Mouse (Mus musculus) midbrain, embryonic 11.5 days (tissue): ENCODE measurements at regions not wholly inside any gene's neighbourhood (a gene's known extent, or its start where the extent isn't known, plus 50 kb on each side); places are given as distances from the start of the nearest gene placed in this dataset.

Experiments
- ATAC-seq: fragments of 200-750 bp; cut with Nextera tagmentation; 2 replicates; pipeline ENCODE4 v1.8.0; 2017; ENCODE audit warnings: moderate TSS enrichment, moderate library complexity; ENCODE audit not compliant: low FRiP score
- DNase-seq: peaks from one replicate; pipeline ENCODE4 v3.0.0; 2015; ENCODE audit warnings: low spot score; ENCODE audit errors: missing footprints
- H3K27ac ChIP-seq: fragments of 300-500 bp; sonication (generic); 2 replicates; pipeline ENCODE4 v1.5.1; 2014; ENCODE audit warnings: low read depth, low read length
- H3K27me3 ChIP-seq: fragments of 300-500 bp; sonication (generic); 2 replicates; pipeline ENCODE4 v1.6.1; 2014; ENCODE audit warnings: mild to moderate bottlenecking, low read length, moderate library complexity, mixed read lengths; ENCODE audit not compliant: control insufficient read depth, insufficient read depth
- H3K36me3 ChIP-seq: fragments of 300-500 bp; sonication (generic); 2 replicates; pipeline ENCODE4 v1.6.1; 2014; ENCODE audit warnings: mild to moderate bottlenecking, low read length, moderate library complexity, mixed read lengths; ENCODE audit not compliant: control insufficient read depth, insufficient read depth
- H3K4me1 ChIP-seq: fragments of 300-500 bp; sonication (generic); 2 replicates; pipeline ENCODE4 v1.6.1; 2014; ENCODE audit warnings: low read length; ENCODE audit not compliant: control insufficient read depth, insufficient read depth
- H3K4me2 ChIP-seq: fragments of 300-500 bp; sonication (generic); 2 replicates; pipeline ENCODE4 v1.6.1; 2014; ENCODE audit warnings: mild to moderate bottlenecking, moderate library complexity
- H3K4me3 ChIP-seq: fragments of 300-500 bp; sonication (generic); 2 replicates; pipeline ENCODE4 v1.5.1; 2014; ENCODE audit warnings: low read depth, low read length
- H3K9ac ChIP-seq: fragments of 300-500 bp; sonication (generic); 2 replicates; pipeline ENCODE4 v1.6.1; 2014; ENCODE audit warnings: low read length
- H3K9me3 ChIP-seq: fragments of 300-500 bp; sonication (generic); 2 replicates; pipeline ENCODE4 v1.6.1; 2016; ENCODE audit warnings: low read length; ENCODE audit not compliant: control insufficient read depth
- WGBS: fragments of 180-500 bp; shearing (Covaris S2); extraction: QIAGEN DNeasy Blood & Tissue Kit; methylation state at CpG from one replicate; pipeline ENCODE4 v1.1.7; 2014; 5-methylcytosine and 5-hydroxymethylcytosine counted together

DNA sequence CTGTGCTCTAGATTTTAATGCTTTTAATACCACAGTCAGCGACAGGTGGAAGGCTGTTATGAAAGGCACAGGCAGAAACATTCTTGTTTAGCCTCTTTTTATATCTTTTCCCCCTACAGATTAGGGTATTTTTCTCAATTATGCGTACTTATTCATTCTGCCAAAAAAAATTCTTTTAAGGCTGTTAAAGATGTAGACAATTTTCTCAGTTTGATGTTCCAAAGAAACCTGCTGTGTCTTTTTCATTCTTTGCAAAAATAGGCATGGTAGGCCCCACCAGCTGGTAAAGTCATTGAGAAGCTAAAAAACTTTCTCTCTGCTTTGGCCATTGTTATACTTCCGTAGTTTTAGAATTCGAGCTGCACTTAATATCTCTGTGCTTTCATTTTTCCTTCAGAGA, 210.5 kb upstream of the Gnpda2 start:
- Histone ChIP-seq H3K4me2 (no peak overlapping the region), H3K27ac (no peak overlapping the region), H3K36me3 (no peaks in the 10 kb centered on the region), H3K9ac (no peak overlapping the region), H3K9me3 (no peaks in the 10 kb centered on the region), H3K27me3 (no peaks in the 10 kb centered on the region), H3K4me1 (no peaks in the 10 kb centered on the region), H3K4me3 (no peak overlapping the region)
- no peak for ATAC-seq
- 68% methylated on average over 4 of the region's 4 CpGs for WGBS
- DNase-seq: no peak

GRCm38 (mm10) chr5:69802101-69802500, 210.0 kb upstream of the Gnpda2 start:
- no peak overlapping the region for H3K27ac ChIP-seq
- H3K36me3 ChIP-seq: no peaks in the 10 kb centered on the region
- no peak overlapping the region for H3K4me3 ChIP-seq
- DNase-seq (no peak), ATAC-seq (no peak)
- no peak overlapping the region for H3K4me2 ChIP-seq
- H3K27me3 ChIP-seq: no peaks in the 10 kb centered on the region
- H3K9ac ChIP-seq: no peak overlapping the region
- 87% methylated on average over 3 of the region's 3 CpGs for WGBS
- no peaks in the 10 kb centered on the region for H3K9me3 ChIP-seq
- H3K4me1 ChIP-seq: no peaks in the 10 kb centered on the region

DNA sequence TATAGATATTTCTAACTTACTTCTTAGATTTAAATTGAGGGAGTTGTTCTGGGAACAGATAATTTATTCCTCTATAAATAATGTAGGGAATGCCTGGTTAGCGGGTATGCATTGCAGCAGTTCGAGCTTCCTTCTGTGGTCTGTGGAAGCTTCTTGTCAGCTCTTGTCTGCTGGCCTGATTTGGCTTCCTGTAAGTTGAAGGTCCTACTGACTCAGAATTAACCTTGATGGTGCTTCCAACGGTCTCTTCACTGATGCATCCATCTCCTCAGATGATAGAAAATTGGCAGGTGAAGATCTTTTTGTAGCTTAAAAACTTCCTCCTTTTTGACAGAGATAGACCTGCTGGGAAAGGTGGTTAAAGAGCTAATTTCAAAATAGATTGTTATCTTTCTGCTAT, 203.2 kb upstream of the Gnpda2 start:
- Histone ChIP-seq H3K4me2 (no peak overlapping the region), H3K27ac (no peak overlapping the region), H3K36me3 (no peaks in the 10 kb centered on the region), H3K9me3 (no peaks in the 10 kb centered on the region), H3K4me1 (no peaks in the 10 kb centered on the region), H3K27me3 (no peaks in the 10 kb centered on the region), H3K4me3 (no peak overlapping the region), H3K9ac (no peak overlapping the region)
- WGBS: 83% methylated on average over 3 of the region's 3 CpGs
- ATAC-seq (no peak), DNase-seq (no peak)

GRCm38 (mm10) chr5:69794641-69795040, 202.5 kb upstream of the Gnpda2 start:
- Histone ChIP-seq H3K4me3 (no peak overlapping the region), H3K36me3 (no peaks in the 10 kb centered on the region), H3K4me1 (no peaks in the 10 kb centered on the region), H3K27me3 (no peaks in the 10 kb centered on the region), H3K9me3 (no peaks in the 10 kb centered on the region), H3K9ac (no peak overlapping the region), H3K27ac (no peak overlapping the region), H3K4me2 (no peak overlapping the region)
- no peak for ATAC-seq
- WGBS: 81% methylated on average over 2 of the region's 2 CpGs
- no peak for DNase-seq

GRCm38 (mm10) chr5:69756769-69757485, 164.8 kb upstream of the Gnpda2 start:
- no peaks in the 10 kb centered on the region for H3K36me3 ChIP-seq
- H3K4me1 ChIP-seq: no peaks in the 10 kb centered on the region
- H3K27me3 ChIP-seq: no peaks in the 10 kb centered on the region
- H3K4me2 ChIP-seq: no peak overlapping the region
- ATAC-seq (peak; percentile 52; the same call in 1 of the 2 replicates), DNase-seq (no peak)
- H3K27ac ChIP-seq: no peak overlapping the region
- H3K4me3 ChIP-seq: no peak overlapping the region
- H3K9ac ChIP-seq: no peak overlapping the region
- H3K9me3 ChIP-seq: no peaks in the 10 kb centered on the region
- WGBS: 89% methylated on average over 3 of the region's 3 CpGs

DNA sequence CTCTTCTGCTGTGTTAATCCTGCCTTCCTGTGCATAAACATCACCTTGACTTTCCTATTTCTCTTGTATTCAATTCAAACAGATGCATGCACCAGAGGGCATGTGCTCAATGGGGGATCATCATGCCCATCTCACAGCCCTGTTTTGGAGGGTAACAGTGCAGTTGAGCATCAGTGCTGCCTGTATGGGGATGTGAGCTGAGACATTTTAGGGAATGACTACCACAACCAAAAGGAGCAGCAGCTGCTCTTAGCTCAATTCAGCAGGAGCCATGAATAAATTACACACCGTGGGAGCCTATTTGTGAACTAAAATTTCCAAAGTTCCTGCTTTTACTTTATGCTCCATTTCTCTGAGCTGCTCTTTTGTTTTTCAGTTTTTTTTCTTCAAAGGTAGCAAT, 164.2 kb upstream of the Gnpda2 start:
- Histone ChIP-seq H3K9me3 (no peaks in the 10 kb centered on the region), H3K36me3 (no peaks in the 10 kb centered on the region), H3K27ac (no peak overlapping the region), H3K4me3 (no peak overlapping the region), H3K9ac (no peak overlapping the region), H3K27me3 (no peaks in the 10 kb centered on the region), H3K4me2 (no peak overlapping the region), H3K4me1 (no peaks in the 10 kb centered on the region)
- ATAC-seq (0 out of 2 replicates have a peak, but pooled peaks have one; percentile 62), DNase-seq (no peak)
- 59% methylated on average over 1 of the region's 1 CpGs for WGBS

DNA sequence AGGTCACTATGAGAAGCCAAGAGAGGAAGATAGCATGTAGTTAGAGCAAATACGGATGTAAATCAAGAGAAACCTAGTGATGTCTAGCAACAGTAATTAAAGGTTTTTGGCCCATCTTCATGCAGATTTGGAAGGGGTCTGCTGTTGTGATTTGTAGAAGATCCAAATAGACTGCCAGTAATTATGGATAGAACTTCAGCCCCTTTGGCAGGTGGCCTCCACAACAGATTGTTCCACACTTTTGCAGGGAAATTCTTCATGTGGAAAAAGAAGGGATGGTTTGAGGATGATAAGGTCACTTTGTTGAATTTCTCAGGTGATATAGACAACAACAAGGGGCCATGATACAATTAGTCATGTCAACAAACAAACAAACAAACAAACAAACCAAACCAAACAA, 148.4 kb upstream of the Gnpda2 start:
- no peaks in the 10 kb centered on the region for H3K27me3 ChIP-seq
- H3K4me3 ChIP-seq: no peak overlapping the region
- H3K36me3 ChIP-seq: no peaks in the 10 kb centered on the region
- H3K9me3 ChIP-seq: no peaks in the 10 kb centered on the region
- no peak overlapping the region for H3K9ac ChIP-seq
- H3K4me2 ChIP-seq: no peak overlapping the region
- DNase-seq (no peak), ATAC-seq (no peak)
- no peaks in the 10 kb centered on the region for H3K4me1 ChIP-seq
- WGBS: 87% methylated on average over 1 of the region's 1 CpGs
- no peak overlapping the region for H3K27ac ChIP-seq

DNA sequence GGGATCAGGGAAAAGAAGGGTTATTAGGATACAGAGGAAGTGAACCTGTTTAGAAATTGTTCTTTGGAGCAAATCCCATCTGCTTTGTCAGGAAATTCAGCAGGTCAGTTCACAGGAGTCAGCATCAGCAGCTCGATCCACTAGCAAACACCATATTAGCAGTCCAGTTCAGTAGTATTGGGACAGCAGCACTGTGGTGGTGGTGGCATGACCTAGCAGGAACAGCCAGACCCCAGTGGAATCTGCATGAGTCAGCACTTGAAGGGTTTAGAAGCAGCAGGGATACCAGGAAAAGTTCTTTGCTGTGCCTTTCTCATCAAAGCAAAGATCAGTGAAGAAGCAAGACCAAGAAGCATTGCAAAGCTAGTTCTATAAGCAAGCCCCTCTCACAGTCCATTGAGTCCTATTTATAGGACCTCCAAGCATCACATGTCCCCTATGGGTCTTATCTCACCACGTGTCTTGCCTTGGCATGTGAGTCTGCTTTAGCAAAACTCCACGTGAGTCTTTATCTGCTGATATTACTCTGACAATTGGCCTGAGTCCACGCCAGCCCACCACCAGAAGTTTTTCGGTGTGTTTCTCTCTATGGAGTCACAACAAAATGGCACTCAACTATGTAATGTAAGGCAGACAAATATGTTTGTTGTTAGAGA, 129.3 kb upstream of the Gnpda2 start:
- H3K4me1 ChIP-seq: no peaks in the 10 kb centered on the region
- WGBS: 87% methylated on average over 5 of the region's 5 CpGs
- no peak overlapping the region for H3K4me2 ChIP-seq
- H3K27me3 ChIP-seq: no peaks in the 10 kb centered on the region
- DNase-seq (no peak), ATAC-seq (no peak)
- no peak overlapping the region for H3K27ac ChIP-seq
- no peak overlapping the region for H3K4me3 ChIP-seq
- H3K36me3 ChIP-seq: no peaks in the 10 kb centered on the region
- H3K9ac ChIP-seq: no peak overlapping the region
- H3K9me3 ChIP-seq: no peaks in the 10 kb centered on the region

DNA sequence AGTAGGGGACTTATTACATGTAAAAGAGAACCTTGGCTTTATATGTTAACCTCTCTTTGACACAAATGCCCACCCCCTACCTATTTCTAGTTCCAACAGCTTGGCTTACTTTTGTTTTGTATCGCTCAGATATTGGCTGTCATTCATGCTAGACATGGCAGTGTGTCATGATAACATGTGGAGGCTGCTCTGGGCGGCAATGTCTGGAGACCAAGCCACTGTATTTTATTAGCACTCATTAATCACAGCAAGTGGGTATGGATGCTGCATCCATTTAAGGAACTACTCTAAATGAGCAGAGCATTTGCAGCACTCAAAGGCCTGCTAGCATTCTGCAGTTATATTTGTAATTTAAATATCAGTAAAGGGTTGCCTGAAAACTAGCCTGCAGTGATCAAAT, 123.9 kb upstream of the Gnpda2 start:
- H3K9ac ChIP-seq: no peak overlapping the region
- H3K4me1 ChIP-seq: no peaks in the 10 kb centered on the region
- no peaks in the 10 kb centered on the region for H3K27me3 ChIP-seq
- 76% methylated on average over 2 of the region's 2 CpGs for WGBS
- H3K4me3 ChIP-seq: no peak overlapping the region
- DNase-seq (no peak), ATAC-seq (no peak)
- no peak overlapping the region for H3K4me2 ChIP-seq
- no peaks in the 10 kb centered on the region for H3K36me3 ChIP-seq
- H3K27ac ChIP-seq: no peak overlapping the region
- no peaks in the 10 kb centered on the region for H3K9me3 ChIP-seq
